Mouse (Mus musculus) urinary bladder, adult 2 months (tissue): Measurements from ENCODE around the gene Brd4. TPM values are rescaled to one million over a fixed set of nuclear protein-coding genes. Genes with fewer than 3 reads are reported as not detected.

ENCODE experiments used
- DNase-seq: peaks from one replicate; pipeline ENCODE4 v3.0.0; 2022; ENCODE audit warnings: low spot score
- polyA plus RNA-seq: library from polyadenylated mRNA; depleted of rRNA; stranded (reverse); fragments of >200 nt; gene quantifications from 2 replicates; pipeline ENCODE4 v1.2.3, GENCODE M21; 2012; rRNA removed

Brd4 gene
- polyA plus RNA-seq, result 17.6 and 43.9 TPM in 2 replicates

DNA sequence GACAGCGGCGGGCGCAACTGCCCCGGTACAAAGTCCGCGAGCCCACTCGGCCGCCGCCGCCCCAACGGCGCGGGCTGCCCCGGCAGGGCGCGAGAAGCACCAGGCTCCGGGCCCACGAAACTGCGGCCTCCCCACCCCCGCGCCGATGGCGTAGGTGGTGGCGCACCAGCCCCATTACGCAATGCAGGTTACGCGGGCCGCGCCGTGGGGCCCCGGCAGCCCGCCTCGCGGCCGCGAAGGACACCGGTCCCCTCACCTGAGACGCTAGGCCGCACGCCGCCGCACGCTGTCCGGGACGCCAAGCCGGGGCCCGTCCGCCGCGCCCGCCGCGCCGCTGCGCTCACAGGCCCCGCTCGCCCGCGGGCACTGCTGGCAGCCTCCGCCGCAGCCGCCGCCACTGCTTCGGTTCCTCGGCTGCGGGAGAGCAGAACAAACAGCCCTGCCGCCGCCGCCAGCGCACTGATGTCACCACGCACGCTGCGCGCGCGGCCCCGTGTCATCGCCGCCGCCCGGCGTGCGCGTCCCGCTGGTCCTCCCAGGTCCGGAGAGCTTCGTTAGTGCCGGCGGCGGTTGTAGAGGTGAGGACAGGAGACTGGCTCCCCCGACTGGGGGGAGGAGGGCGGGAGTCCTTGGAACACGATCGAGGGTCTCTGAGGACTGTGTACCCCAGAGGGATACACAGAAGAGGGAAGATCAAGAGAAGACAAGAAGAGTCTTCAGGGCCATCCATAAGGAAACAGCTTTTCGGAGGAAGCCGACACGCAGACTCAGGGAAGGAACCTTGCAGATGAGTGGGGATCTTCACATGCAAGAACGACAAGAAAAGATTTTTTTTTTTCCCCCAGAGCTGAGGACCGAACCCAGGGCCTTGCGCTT, at the start of gene Brd4:
Brd4 (minus strand) TSS at position 461 of the 876 bp plus-strand sequence.
- peak; percentile 94 for DNase-seq

DNA sequence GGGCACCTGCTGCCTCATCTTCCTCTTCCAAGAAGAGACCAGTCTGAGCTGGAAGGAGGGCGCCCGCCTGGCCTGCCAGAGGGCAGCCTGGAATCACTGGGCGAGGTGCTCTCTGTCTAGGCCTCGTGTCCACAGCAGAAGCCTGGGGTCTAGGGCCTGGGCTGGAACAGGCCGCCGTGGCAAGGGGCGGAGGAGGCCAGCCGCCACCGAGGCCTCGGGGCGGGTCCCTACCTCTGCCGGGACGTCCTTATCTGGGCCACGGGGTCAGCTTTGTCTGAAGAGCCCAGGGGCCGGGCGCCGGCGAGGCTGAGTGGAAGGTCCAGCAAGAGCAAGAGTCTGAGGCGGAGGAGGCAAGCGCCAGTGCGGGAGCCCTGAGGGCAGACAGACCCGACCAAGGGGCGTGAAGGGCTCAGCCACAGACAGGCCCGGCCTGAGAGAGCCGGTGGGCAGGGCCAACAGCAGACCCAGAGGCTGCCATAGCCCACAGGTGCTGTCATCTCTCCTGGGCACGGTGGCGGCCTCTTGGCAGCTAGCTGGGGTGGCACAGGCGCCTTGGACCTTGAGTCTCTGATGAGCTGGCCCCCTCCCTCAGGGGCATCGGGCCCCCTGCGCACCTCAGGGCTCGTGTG, 49.3 kb upstream of the Brd4 start:
- DNase-seq, result no peak

DNA sequence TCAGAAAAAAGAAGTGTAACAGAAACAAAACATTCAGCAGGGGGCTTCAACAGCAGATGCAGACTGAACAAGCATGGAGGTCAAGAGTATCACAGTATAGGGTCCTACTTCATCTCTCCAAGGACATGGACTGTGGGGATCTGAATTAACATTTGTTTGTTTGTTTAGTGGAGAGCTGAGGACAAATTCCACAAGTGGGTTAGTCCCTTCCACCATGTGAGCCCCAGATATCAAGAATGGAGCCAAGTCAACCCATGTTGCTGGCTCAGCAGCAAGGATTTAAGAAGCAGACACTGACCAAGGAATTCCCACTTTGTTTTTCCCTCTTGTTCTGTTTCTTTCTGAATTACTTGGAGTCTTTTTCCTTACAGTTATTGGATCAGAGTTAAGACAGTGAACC, 43.0 kb upstream of the Brd4 start:
- no peak for DNase-seq

DNA sequence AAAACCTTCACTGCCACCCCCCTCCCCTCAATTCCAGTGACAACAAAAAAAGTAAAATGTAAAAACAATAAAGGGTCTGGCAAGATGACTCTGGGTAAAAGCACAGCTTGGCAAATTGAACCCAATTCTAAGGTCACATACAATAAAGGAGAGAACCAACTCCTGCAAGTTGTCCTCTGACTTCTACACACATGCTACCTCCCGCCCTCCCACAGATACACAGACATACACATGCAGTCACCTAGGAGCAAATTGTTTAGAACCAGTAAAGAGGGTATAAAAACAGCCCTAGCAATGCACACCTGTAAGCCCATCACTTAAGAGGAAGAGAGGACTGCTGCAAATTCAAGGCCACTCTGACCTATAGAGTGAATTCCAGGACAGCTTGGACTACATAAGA, 38.3 kb upstream of the Brd4 start:
- no peak for DNase-seq

DNA sequence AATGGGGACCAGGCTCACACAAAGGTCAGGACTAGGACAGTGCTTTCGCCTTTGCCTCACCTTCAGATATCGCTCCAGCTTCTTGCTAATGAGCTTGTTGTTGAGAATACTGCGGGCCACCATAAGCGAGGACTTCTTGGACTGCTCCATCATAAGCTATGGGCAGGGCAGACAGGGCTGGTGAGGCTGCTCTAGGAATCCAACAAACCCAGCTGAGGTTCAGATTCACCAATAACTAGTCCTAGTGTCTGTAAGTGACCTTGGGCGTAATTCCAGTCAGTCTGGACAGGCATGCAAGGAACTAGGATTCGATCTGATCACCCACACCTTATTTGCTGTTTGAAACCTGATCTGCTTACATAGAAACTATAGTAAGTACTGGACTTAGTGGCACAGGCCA, 37.3 kb upstream of the Brd4 start:
- no peak for DNase-seq

DNA sequence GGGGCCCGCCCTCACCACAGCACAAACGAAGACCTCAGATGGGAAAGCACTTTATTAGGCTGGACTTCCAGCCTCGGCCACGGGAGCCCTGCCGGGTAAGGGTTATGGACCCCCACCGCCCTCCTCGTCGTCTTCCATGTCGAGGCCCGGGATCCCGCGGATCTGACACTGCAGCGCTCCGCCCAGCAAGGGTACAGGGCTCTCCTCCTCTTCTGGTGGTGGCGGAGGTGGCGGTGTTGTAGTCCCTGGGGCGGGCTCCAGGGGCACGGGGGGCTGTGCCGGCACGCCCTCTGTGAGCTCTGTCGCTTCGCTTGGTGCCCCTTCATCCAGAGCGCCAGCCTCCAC, 36.8 kb upstream of the Brd4 start:
- DNase-seq, result no peak

DNA sequence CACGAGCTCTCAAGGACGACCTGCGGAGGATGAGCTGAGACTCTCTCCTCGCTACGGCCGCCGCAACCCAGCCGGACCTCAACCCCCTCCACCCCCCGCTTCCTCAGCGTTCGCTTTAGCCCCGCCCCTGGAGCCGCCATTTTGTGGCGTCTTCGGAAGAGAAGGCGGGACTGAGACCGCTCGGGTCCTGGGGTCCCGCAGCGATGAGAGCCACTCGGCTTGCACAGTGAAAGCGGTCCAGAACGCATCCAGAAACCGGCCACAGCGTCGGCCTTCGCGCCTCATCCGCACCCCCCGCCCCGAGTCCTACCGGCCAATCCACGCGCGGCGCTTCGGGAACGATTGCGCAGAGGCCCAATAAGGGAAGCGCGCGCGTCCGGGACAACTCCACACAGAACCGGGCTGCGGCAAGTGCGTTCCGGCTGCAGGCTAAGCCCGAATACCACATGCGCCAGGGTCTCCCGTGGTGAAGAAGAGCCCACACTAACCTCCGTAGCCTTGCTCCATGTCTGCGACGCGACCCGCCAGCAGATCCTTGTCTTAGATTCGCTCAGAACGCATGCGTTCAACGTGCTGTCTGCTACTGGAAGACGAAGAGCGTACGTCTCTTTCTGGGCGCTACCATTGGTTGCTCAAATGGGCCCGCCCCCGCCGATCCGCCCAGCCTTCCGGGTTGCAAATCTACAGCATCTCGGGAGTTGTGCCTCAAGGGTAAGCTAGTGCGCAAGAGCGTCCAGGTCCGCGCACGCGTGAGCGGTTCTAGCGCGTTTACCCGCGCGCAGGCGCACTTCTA, 36.3 kb upstream of the Brd4 start, which contains the start of gene Akap8:
Akap8 (minus strand) TSS at position 642 of the 793 bp plus-strand sequence.
- DNase-seq, result peak; percentile 89

DNA sequence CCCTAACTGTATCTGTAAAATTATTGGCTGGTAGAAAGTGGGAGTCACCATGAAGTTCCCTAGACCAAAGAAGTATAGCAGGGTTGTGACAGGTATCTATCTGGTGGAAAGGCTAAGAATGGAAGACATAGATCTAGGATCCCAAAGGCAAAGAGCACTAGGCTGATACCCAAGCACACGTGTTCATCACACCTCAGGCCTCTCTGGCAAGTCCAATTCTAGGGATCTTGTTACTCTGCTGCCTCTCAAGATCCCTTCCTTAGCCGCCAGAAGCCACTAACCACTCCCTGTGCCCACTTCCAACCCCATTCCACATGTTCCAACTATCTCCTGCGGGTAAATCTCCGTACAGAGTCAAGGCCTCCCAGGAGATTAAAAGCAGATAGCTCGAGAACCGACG, 35.4 kb upstream of the Brd4 start:
- DNase-seq, result no peak

DNA sequence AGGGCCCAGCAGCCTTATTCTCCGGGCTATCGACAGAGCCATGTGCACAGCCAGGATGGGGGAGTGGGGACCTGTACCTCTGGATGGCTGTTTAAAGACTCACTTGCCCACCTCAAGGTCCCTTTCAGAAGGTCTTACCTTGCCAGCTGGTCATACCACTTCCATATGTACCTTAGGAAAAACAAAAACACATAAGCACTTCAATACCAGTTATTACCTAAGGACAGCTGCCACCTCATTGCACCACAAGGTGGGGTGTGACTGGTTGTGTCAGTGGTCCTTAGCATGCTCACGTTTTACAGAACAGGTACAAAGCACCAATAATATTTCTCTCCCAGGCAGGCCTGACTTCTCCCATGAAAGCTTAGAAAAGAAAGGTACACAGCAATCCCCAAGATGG, 33.2 kb upstream of the Brd4 start:
- DNase-seq, result no peak

DNA sequence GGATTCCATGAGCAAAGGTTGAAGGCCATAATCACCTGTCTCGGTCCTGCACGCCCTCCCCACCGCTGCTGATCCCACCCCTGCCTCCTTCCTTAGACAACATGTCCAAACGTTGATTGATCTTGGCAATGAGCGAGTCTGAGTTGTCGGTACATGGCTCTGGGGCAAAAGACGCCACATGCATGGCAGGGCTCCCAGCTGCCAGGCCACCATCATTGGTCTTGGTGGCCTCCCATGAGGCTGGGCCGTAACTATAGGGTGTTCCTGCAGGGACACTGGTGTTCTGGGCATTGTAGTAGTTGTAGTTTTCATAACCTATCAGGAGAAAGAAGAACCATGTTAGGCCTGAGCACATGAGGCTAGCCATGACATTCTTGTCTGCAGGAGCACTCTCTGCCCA, 32.5 kb upstream of the Brd4 start:
- DNase-seq, result no peak

DNA sequence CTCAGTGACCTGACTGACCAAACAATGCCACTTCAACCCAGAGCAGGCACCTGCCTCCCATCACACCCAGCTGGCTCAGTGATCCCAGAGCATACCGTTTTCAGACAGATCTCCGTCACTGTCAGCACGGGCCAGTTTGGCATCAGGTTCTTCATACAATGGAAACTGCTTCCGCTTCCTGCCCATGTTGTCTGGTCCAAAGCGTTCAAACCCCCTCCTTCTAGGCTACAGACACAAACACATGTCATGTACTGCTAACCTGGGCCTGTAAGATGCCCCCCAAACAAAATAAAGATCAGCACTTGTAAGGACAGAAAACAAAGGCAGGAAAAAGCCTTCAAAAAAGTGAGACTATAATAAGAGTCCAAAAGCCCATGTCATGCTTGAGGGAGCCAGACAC, 31.0 kb upstream of the Brd4 start:
- no peak for DNase-seq

DNA sequence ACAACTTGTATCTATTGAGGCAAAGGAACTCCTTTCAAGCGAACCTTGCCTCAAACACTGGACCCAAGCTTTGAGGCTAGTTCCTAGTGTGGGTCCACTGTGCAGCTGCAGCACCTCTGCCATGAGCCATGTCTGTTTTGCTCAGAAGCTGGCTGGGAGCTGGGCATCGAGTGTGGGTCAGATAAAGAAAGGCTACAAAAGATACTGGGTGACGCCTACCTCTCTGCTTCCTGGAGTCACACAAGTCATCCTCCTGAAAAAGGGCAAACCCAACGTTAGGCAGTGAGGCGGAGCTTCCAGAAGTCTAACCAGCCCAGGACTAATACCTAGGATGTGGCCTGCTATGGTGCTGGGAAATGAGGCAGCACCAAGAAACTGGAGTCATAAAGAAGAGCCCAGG, 29.4 kb upstream of the Brd4 start:
- DNase-seq, result no peak

DNA sequence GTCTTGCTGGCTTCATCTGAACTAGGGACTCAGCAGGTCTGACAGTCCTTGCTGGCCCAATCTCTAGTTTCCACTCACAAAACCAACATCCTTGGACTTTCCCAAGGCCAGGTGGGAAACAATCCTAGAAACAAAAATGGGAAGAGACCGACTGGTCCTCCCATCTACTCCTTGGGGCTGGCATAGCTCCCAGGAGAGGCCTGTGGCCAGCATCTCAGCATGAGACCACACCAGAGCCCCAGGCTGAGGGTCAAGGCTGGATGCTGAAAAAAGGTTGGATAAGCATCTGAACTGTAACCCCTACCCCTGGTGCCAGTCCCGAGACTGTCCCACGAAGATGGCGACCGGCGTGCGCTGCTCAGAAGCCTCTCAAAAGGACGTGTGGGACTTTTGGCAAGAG, 28.3 kb upstream of the Brd4 start:
- no peak for DNase-seq

DNA sequence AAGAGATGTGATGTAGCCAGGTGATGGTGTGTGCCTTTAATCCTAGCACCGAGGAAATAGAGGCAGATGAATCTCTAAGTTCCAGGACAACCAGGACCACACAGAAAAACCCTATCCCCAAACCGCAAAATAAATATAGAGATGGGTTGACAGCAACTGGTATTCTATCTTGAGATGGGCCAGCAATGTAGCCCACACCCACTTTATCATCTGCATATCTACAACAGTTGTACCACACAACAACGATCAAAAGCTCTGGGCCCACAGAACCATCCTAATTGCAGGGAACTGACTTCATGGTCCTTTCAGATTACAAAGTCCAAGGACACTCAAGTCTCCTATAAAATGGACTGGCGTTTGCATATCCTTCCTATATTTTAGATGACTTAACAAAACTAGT, 23.4 kb upstream of the Brd4 start:
- DNase-seq, result no peak

DNA sequence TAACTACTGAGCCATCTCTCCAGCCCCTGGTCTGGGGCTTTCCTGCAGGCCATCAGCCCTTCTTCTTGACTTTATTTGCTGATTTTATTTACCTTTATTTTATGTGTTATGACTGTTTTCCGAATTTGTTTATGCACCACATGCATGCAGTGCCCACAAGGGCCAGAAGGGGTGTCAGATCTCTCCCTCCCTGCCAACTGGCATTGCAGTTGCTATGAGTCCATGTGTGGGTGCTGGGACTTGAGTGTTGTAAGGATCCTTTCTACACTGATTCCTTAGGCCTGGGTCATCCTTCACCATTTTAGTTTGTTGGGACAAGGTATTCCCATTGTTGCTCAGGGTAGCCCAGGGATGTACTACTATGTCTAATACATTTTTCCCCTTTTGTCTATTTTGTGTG, 13.6 kb upstream of the Brd4 start:
- no peak for DNase-seq

DNA sequence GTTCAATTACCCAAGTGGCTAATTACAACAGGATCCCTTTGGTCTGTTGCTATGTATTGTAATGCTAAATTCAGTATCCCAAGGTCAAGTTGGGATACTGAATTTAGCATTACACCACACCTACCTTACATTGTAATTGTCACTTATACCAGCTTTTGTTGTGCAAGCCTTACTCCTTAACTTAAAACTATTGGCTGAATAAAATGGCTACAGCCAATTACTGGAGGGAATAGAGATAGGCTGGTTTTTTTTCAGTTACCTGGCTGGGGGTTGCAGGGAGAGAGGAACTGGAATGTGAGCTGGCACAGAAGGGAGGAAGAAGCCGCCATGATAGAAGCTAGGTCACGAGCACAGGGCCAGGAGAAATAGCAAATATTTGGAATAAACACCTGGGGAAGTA, 11.4 kb upstream of the Brd4 start:
- DNase-seq, result no peak

DNA sequence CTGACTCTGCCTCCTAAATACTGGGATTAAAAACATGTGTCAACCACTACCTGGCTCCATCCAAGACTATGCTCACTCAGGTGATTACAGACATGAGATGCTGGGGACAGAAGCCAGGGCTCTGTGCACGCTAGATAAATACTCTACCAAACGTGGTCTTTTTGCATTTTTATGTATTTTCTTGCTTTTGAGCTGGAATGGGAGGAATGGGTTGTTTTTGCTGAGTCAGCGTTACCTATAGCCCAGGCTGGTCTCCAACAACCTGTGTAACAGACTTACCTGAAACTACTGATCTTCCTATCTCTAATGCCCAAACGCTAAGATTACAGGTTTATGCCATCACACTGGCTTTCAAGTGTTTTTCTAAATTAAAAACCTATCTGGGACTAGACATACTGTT, 10.6 kb upstream of the Brd4 start:
- DNase-seq, result no peak

DNA sequence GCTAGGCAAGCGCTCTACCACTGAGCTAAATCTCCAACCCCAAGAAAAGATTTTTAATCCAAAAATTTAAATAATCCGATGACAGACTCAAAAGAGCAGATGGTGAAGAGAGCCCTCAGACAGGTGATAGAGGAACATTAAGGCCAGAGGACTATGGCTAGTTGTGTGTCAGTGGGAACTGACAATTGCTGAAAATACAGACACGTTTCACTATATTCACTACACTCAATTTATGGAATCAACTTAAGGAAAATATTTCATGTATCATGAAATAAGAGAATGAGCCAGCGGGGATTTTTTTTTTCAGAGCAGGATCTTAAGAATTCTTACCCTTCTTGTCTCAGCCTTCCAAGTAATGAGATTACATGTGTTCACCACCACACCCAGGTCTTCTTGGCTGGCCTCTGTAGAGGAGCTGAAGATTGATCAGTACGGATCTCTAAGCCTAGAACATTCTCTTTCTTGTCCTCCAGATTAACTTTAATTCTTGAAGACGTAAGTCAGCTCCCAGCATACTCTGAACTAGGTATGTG, 682 bp upstream of the Brd4 start:
- DNase-seq, result no peak

DNA sequence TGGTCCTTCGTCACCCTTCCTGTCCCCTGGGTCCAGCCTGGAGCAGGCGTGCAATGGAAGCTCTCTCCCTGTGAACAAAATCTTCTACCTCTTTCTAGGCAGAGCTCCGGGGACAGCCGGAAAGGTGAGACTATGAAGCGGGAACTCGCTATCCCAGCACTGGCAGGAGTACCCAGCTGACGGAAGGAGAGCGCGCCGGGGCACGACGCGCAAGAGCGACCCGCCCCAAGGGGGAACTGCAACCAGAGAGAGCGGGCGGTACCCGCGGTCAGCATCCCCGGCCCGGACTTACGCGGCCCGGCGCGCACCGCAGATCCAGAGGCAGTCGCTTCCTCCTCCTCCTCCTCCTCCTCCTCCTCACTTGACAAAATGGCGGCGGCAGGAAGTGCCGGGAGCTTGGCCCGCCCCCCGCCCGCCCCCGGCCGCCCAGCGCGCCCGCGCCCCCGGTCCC, 726 bp downstream of the Brd4 start:
- peak; percentile 59 for DNase-seq

DNA sequence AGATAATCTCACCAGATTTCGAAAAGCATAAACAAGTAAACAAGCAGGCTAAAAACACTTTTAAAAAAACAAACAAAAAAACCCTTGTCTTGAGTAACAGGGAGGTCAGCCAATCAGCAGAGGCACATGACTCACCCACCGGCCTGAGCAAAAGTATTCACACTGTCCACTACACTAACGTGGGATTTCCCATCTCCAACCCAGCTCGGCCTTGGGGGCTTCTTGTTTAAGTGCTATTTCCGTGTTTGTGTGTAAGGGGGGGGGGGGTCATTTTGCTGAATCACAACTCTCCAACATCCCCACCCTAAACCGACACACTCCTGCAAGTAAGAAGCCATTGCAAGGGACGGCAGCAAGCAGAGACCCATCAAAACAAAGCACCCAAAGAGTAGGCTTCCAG, 1.2 kb downstream of the Brd4 start:
- no peak for DNase-seq

DNA sequence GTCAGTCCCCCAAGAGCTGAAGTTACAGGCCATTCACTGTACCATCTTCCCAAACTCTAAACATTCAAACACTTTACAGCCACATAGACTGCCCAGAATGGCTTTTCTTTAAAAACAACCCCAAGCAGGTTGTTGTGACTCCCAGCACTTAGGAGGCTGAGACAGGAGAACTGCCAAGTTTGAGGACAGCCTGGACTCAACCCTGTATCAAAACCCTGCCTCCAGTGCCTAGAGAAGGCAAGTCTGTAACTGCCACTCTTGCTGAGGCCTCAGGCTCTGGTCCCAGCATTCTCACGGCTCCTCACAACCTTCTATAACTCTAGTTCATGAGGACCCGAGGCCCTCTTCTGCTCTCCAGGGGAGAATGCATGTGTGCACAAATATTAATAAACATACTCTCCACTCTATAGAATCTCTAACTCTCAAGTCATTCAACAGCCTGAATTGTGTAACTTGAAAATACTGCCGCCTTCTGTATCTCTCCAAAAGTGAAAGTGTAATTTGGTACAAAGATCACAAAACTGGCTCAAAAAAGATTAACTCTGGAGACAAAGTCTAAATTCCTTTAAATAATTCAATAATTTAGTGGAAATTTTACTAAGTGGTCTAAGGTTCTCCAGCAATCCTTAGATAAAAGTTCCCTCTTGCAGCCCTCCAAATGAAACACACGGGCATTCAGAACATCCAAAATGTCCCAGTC, 2.8 kb downstream of the Brd4 start:
- DNase-seq, result no peak

DNA sequence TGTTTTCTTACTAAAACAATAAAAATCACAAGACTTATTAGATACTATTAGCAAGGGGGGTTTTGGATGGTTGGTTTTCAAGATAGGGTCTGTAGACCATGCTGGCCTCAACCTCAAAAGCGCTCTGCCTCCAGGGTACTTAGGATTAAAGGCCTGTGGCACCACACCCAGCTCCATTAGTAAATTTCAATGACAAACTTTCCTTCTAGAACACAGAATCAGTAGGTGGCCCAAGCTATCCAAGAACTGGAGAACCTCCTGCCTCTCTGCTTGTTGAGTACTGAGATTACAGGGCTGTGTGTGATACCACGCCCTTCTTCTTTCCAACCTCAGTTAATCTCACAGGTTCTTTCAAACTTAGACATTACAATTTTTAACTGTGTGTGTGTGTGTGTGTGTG, 3.4 kb downstream of the Brd4 start:
- no peak for DNase-seq
